Mouse (Mus musculus) thymus, adult 2 months (tissue): ENCODE data around the gene Gm36028.

Source experiments
- CTCF ChIP-seq: fragments of 200-500 bp; IDR thresholded peaks from 2 replicates; pipeline ENCODE4 v1.5.1; 2012; ENCODE audit warnings: mild to moderate bottlenecking, control low read depth, low read length, moderate library complexity, borderline replicate concordance; ENCODE audit not compliant: control insufficient read depth, poor library complexity, insufficient read depth; ENCODE audit errors: extremely low read depth
- POLR2A ChIP-seq: fragments of 200-500 bp; IDR thresholded peaks from 2 replicates; pipeline ENCODE4 v1.6.1; 2012; ENCODE audit warnings: mild to moderate bottlenecking, low read length, control low read depth, moderate library complexity; ENCODE audit not compliant: control insufficient read depth, poor library complexity, insufficient read depth; ENCODE audit errors: extremely low read depth

- TF ChIP-seq CTCF = no peak
- no peak for TF ChIP-seq POLR2A
These were observed 57.5 kb downstream of the Gm36028 start for GRCm38 (mm10) chr16:37803387-37803950.
